Mouse (Mus musculus): ENCODE measurements around the gene H60b.
"Not testable (repeated sequence)": the region's sequence is repeated elsewhere in the genome, so short reads cannot be mapped to it uniquely, and the experiment has no call there.

H60b gene

GRCm38 (mm10) chr10:22158310-22158999 is at the start of gene H60b, which contains the start of gene Raet1e:
H60b (plus strand) TSS chr10:22158586.
Raet1e (plus strand) TSS chr10:22158569.
- peak; percentile 48 to 55 for DNase-seq

- peak; percentile 71 to 72 for DNase-seq
These were observed 17.6 kb upstream of the H60b start for GRCm38 (mm10) chr10:22140665-22141280.

- not testable (repeated sequence) for DNase-seq
These were observed 16.2 kb upstream of the H60b start for GRCm38 (mm10) chr10:22142194-22142593.

DNA sequence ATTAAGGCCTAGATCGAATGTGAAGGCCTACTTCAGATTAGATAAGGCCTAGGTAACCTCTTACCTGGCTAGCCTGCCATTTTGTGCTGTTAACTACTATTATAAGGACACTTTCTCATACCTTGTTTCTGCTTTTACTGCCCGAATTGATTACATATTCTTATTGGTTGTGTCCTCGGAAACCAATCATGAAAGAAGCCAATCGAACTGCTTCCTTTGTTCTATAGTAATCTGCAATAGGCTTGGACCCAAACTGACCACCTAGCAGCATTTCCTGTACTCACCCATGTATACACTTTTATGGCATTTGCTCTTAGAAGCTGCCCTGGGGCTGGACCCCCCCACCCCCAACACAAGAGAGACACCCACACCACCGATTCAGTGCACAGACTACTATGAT is 15.5 kb upstream of the H60b start:
- no peak for DNase-seq

- DNase-seq, result peak; percentile 81 to 83
These were observed 9.8 kb upstream of the H60b start for GRCm38 (mm10) chr10:22148441-22149072.

DNA sequence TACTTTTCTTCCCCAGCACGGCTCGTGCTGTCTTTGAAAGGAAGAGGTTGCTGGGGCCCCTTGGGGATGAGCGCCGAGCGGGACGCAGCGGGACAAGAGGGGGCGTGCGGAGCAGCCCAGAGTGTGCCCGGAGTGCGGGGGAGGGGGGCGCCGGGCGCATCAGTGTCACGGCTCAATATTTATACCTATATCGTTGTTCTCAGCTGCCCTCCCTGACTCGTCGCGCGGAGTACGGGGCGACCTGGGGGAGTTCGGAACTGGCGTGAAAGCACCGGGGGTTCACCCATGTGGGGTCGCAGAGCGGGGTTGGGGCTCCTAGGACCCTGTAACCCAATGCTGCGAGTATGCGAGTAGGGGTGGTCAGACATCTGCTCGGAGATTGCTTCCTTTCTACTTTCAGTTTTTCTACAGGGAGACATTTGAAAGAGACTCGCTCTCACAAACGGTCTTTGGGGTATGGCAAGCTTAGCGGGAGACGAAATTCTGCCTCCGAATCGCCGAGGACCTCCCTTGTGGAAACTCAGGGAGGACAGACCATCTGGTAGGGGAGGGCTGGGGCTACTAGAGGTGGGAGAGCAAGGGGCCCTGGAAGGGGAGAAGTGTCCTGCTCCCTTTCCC is 9.2 kb upstream of the H60b start, which contains the start of gene E030030I06Rik:
TSS of gene E030030I06Rik (minus strand) at position 198 of the 618 bp plus-strand sequence.
- peak; percentile 58 to 66 for DNase-seq

DNA sequence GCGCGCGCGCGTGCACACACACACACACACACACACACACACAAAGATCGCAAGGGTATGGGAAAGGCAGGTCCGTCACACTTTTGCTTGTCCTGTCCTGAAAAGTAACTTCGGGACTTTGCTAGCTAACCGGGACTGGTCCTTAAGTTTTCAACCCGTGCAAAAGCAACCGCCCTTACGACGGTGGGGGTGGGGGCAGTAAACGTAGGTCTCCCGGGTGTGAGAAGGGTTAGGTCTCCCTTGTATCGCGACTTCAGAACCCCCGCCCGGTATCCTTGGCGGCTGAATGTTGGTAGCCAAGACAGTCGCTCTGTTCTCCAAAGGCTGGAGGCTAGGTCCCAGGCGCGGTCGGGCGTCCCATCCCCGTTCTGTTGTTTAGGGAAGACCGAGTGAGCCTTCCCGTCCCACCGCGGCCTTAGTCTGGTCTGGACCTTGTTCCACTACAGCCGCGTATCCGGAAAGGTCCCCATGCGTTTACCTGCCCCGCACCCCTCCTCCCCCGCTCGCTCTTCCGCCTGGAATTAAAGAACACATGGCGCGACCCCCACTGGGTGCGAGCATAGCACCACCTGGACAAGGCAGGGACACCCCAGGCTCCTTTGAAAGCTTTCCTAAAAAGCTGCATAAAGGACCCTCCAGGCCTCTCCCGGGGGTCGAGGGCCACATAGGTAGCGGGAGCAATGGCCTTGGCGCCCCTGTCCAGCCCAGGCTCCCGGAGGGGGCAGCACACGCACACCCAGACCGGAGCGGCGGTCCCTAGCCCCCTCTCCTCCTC is 8.5 kb upstream of the H60b start:
- DNase-seq, result peak in 1 of 2 experiments; percentile 40

- DNase-seq, result peak; percentile 50 to 54
These were observed 7.8 kb upstream of the H60b start for GRCm38 (mm10) chr10:22150593-22150992.

DNA sequence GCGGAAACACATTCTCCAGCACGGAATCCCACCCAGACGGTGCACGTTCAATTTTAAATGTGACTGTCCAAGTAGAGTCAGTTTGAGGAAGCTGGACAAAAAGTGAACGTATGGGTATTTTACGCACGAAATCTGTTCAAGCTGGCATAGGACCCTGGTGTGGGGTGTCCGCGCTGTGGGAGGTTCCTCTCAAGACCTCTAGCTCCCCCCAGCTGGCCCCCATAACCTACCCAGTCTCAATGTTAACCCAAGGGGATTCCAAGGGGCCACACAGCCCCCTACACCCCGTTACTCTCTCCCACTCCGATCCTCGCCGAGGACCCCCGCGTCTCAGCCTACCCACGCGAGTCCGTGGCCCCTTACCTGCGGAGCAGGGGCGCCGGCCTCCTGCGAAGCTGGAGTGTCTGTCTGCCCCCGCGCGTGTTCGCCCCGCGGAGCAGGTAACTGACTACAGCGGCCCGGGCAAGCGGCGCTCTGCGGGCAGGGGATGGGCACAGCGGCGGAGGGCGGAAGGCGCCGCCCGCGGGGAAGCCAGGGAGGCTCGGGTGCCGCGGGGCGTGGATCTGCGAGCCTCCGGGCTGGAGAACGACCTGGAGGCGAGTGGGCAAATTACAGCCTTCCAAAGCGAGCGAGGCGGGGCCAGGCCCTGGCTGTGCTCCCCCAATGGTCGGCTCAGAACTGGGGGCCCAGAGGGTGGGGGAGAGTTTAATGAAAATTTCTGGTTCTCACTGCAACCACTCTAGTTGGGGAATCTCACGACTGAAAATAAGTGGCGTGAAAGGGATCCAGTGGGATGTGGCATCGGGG is 7.1 kb upstream of the H60b start:
- DNase-seq, result peak; percentile 44 to 57

- peak in 1 of 2 experiments; percentile 37 for DNase-seq
These were observed 6.3 kb upstream of the H60b start for GRCm38 (mm10) chr10:22151863-22152640.

DNA sequence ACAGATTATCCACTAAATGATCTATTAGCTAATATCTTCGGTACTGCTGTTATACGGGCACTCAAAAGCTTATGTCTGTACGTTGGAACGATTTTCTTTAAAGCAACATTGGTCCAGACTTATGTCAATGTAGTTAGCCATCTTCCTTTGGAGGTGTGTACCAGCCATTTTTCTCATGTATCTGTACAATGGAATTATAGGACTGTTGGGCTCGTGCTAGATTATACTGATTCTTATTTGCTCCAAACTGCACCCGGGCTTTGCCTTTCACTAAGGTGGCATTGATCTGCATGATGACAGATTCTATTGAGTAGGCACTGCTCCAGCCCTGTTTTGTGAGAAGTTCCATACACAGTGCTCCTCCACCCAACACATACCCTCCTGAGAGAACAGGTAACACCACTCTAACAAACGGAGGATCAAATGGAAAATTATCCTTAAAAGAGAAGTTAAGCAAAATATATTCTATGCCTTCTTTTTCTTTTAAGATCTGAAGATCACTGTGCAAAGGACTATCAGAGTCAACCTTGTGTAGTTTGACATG is 5.2 kb upstream of the H60b start:
- peak; percentile 25 to 37 for DNase-seq

GRCm38 (mm10) chr10:22154127-22154526 is 4.3 kb upstream of the H60b start:
- DNase-seq, result peak; percentile 49 to 58

GRCm38 (mm10) chr10:22154871-22155799 is 3.3 kb upstream of the H60b start:
- DNase-seq, result no peak

GRCm38 (mm10) chr10:22159131-22159561 is 760 bp downstream of the H60b start:
- peak; percentile 31 to 43 for DNase-seq

DNA sequence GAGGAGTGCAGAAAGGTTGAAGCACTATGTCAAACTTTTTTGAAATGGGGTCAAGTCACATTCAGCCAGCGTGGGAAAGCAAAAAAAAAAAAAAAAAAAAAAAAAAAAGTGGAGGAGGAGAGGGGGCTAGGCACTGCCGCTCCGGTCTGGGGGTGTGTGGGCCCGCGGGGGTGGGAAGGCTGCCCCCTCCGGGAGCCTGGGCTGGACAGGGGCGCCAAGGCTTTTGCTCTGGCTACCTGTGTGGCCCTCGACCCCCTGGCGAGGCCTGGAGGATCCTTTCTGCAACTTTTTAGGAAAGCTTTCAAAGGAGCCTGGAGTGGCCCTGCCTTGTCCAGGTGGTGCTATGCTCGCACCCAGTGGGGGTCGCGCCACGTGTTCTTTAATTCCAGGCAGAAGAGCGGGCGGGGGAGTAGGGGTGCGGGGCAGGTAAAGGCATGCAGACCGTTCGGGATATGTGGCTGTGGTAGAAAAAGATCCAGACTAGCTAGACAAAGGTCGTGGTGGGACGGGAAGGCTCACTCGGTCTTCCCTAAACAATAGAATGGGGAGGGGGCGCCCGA is 1.3 kb downstream of the H60b start:
- no peak for DNase-seq

- not testable (repeated sequence) for DNase-seq
These were observed 4.9 kb downstream of the H60b start for GRCm38 (mm10) chr10:22163279-22163678.

DNA sequence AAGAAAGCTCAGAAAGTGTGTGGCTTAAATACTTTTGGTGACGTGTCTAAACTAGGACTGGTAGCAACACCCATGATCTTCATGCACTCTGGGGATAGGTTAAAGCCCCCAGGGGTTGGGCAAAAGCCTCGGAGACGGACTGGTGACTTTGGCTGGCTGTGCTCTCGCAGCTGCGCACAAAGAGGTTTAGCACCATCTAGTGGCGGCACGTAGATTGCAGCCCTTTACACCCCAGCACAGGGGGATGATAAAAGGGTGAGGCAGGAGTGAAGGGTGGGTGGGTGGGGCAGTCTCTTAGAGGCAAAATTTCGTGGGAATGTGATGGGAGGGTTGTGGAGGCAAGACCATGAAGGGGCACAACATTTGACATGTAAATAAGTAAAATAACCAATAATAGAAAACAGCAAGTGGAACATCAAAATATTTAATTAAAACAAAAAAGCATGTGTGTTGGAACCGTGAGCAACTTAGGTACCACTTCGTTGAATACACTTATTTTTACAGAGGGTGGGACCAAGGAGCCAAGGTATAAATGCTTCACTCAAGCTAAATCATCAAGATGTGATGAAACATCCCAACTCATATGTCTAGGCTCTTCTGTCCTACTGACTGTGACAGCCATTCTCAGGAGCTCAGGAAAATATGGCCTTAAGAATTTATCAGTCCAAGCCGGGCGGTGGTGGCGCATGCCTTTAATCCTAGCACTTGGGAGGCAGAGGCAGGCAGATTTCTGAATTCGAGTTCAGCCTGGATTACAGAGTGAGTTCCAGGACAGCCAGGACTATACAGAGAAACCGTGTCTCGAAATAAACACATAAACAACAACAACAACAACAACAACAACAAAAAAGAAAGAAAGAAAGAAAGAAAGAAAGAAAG is 5.6 kb downstream of the H60b start:
- DNase-seq, result peak; percentile 86 to 87
